Mouse (Mus musculus) megakaryocyte, adult 5-6 weeks (primary cell): ENCODE measurements around the gene Ppfia1. TPM values are rescaled to one million over a fixed set of nuclear protein-coding genes. Genes with fewer than 3 reads are reported as not detected.

Experiments
- ATAC-seq: 2 replicates; pipeline ENCODE4 v1.8.0; 2016; ENCODE audit warnings: mild to moderate bottlenecking, inconsistent platforms; ENCODE audit not compliant: poor library complexity, severe bottlenecking
- total RNA-seq, 2 experiments: library from RNA; stranded (forward) in 1 of 2; stranded (reverse) in 1 of 2; fragments of 153-499, 151-499 nt in 1 of 2; fragments of 221-1000, 200-1000 nt in 1 of 2; gene quantifications; 2 replicates each; pipeline versions ENCODE4 v1.2.3 to v1.2.4; 2015 to 2017

The Ppfia1 gene
- total RNA-seq, 2 experiments from 2014 or later: 37.9 to 47.8 TPM

DNA sequence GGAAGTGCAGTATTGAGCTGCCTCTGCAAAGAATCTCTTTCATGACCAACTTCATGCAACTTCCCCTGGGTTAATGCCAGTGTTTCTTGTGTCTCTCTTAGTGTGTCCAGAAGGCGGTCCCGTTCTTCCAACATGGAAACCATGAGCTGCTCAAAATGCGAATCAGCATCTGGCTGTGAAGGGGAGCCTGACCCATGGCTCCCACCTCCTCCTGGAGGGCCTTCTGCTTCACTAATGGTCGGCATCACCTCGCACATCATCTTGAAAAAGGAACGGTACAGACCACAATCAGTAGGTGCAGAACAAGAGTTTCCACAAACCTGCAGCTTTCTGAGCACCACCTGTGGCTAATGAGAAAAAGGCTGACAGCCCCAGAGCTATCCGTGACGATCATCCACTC is 1.3 kb downstream of the Ppfia1 start:
- ATAC-seq: no peak

DNA sequence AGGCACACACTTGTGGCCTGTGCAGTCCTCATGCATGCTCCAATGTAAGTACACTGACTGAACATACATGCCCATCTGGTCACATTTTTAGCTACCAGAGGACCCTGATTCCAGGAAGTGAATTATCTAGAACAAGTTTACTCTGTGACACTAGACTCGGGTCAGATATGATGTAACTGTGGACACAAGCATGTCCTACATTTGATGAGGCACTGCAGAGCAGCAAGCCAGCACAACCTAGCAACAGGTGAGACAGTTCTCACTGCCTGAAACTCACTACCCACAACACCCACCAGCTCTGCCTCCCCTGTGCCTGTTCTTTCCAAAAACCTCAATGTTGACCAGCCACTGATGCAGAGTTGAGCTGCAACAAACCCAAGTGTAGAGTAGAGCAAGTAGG is 2.7 kb downstream of the Ppfia1 start:
- no peak for ATAC-seq

DNA sequence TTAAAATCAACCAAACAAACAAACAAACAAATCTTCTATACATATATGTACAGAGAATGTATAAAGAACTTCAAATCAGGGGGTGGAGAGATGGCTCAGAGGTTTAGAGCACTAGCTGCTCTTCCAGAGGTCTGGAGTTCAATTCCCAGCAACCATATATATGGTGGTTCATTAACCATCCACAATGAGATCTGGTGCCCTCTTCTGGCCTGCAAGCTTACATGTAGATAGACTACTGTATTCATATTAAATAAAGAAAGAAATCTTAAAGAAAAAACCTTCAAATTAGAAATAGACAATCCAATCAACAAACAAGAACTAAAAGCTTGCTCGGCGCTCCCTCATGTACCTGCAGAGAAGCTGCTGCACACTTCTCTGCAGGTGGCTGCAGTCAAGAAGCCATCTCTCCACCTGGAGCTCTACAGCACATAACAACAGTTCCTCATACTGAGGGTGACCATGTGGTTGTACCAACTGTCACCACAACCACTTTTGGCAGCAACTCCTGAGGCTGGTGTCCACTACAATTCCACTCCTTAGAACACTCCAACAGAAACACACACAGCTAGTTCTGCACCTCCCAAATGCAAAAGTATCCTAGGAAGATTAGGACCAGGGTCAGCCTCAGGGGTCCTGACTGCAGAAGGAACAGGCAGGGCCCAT is 3.5 kb downstream of the Ppfia1 start:
- no peak for ATAC-seq

DNA sequence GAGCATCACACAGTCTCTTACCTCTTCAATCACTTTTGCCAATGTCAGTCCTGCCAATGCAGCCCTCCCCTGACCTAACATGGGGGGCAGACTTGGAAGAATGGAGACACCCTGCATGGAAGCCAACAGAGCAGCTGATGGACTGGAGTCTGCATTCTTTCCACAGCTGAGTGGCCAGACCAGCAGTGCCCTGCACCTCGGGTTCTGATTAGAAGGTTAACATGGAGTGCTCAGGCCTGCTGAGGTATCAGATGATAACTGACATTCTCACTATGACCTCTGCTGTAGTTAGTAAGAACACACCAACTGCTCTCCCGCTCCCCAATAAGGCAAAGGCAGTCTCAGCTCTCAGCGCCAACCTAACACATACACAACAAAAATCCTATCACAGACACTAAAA is 8.3 kb downstream of the Ppfia1 start:
- ATAC-seq: no peak

DNA sequence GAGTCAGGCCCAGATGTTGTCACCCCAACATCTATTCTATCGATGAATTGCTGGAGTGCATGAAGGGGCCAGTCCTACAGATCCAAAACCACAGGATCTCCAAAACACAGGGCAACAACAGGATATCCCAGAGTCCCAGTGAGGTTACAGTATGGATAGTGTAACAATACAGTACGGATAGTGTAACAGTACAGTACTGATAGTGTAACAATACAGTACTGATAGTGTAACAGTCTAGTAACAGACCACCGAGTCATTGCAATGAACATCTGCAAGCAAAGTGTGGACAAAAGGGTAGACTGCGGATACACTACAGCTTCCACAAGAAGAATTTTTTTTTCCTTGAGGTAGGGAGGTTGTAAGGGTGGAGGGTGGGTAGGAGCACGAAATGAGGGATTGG is 12.2 kb downstream of the Ppfia1 start:
- no peak for ATAC-seq

DNA sequence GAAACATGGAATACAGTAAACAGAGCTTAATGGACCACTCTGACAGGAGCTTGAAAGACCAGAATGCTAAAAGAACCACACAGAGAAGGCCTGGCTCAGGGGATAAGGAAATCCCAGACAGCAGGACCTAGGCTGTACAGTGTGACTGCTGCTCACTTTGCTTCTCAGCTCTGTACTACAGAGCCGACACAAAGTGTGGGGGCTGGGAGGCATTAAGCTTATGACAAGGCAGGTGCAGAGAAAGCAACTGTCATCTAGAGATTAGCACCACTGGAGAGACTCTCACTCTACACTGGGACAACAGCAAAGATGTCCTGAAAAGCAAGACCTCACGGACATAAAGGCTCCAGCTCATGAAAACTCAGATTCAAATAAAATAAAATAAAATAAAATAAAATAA is 14.4 kb downstream of the Ppfia1 start:
- no peak for ATAC-seq

DNA sequence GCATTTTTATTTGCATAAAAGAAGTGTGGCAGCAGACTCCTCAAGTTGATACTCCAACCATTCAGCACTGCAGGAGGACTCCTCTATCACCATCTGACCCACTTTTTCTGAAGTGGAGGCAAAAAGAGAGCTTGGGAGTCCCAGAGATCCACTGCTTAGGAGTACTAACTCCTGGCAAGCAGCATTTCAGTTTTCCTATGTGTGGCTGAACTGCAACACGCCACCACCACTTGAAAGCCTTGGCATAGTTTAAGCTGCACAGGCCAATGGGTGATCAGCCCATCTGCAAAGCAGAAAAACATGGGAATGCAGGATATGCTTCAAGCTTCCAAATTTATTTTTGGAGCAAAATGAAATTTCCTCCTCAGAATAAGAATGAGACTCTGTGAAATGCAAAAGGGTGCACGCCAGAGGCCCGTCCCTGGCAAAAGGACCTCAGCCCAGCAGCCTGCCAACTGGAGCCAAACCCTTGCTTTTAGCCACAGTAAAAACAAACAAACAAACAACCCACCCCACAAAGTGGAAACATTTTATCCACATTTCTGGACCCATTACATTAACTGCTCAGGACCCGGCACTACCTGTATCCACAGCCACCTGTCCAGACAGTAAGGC is 15.4 kb downstream of the Ppfia1 start:
- no peak for ATAC-seq

DNA sequence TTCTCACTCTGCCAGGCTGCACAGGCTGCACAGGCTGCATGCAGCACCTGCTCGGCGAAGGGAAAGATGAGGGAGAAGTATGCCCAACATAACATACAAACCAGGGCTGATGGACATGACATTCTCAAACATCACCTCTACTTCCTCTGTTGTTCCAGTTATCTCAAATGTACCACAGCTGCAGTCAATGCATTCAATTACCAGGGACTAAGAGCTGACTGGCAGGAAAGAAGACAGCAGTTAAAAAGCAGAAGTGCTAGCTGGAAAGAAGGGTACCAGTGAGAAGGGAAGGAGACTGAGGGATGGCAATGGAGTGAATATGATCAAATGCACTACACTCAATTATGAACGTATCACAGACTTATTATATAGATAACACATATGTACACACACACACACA is 17.2 kb downstream of the Ppfia1 start:
- no peak for ATAC-seq

DNA sequence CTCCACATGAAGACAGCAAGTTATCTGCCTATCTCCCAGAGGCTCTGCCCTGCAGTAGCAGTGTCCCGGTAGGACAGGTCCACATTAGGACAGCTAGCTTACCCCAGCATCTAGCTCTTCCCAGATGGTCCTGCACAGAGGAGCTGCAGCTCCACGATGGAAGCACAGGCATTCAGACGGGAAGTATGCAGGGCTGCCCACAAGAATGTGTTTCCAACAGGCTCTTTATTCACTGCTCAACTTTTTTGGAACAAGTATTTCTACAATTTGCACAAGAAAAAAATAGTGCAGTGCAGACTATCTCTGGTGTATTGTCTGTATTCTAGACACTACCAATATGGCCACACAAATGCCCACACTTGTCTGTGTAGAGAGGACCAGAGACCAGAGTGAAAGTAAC is 18.8 kb downstream of the Ppfia1 start:
- ATAC-seq: no peak

DNA sequence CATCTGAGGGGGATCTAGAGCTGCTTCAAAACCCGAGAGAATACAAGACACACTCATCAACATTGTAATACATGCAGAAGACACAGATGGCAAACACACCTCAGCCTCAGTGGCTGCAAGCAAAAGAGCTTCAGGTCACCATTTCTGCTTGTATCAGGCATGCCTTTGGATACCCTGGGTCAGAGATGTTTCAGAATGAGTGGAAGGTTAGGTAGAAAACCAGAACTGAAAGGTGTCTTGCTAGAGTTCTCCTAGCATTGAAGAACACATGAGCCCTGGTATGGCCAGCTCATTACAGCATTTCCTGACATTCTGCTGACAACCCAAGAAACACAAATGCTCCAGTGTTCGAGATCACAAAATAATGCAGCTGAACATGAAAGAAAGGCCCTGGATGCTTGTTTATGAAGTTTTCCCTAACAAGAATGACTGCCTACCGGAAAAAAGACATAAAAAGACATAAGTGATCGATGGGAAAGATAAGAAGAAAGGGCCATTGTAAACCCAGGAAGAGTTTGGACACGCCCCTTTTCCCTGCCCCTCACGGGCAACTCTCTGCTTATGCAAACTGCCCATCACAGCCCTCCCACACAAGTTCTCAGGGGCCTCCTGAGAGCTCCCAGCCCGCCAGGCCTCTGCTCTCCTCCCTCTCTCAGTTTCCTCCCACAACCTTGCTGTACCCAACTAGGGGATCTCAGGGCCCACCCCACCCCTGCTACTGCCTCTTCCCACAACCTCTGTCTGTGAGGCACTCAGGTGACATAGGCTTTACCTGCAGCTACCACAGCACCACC is 21.7 kb downstream of the Ppfia1 start:
- no peak for ATAC-seq

DNA sequence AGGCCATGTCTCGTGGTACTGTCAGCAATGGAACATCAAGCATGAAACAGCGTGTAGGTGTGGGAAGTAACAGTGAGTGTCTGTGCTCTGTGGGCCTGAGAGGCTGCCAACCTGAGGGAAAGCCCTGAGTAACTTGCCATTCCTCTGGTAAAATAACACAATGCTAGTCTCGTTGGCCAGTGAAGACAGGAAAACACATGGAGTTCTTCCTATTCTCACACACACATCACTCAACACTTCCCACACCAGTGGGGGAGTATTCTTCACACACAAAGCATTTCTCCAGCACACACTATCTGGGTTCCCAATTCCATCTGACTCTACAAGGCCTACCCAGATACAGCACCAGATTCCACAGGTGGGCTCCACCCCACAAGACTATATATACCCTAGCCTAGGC is 23.7 kb downstream of the Ppfia1 start:
- no peak for ATAC-seq

DNA sequence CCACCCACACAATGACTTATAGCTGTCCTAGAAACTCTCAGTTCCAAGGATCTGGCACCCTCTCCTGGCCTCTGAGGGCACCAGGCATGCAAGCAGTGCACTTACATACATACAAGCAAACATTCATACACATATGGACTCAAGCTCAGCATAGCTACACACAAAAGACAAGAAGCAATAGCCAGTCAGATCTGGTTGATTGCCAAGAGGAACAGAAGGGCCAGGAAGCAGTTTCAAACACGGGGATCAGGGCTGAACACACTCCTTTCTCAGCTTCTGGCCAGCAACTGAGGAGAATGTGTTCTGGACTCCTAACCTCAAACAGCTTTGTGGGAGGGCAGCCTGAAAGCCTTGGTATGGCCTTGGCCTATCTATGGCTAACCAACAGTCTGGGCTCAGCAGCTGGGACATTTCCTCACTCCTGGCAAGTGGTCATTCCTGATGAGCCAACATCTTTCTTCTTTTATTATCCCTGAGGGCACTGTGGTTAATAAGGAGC is 25.8 kb downstream of the Ppfia1 start:
- no peak for ATAC-seq

DNA sequence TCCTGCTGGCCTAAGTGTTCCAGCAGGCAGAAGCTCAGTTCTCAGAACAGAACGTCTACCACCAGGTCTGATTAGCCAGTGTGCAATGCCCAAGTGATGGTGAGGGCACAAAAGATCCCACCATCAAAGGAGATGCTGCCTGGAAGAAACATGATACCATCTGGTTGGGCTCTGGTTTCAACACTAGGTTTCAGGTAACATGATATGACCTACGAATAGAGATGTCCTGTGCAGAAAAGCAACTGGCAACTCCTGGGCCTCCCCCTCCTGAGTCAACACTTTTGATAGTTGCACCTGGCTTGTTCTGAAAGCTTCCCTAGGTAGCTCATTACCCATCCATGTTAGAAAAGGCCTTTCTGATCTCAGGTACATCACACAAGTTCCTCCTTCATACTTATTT is 26.9 kb downstream of the Ppfia1 start:
- ATAC-seq: no peak

DNA sequence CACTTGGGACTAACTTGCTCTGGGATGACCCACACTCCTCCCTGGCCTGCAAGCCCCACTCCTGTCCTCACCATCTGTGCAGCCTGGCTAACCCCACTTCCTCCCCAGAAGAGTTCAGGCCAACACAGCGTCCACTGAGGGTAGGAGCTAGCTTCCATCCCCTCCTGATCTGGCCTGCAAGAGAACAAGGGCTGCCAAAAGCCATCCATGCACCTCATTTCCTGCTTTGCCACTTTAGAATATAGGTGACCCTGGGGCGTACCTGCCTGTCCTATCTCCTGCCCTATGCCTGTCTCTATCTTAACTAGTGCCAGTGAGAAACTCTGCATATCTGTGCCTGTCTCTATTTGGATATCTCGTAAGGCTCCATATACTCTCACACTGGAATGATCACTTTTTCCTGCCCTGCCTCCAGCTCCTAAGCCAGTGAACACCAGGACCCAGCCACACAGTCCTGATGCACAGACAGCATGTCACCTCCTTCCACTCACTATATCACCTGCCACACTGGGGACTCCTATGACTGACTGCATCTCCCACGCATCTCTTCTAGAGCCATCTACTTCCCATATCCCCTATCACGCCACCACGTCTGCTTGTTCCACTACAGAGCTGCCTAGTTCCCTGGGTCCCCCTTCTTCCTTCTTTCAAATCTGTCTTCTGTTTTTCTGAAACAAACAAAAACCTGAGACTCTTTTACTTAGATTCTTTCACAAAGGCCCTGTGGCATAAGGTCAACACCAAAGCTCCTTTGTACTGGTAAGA is 28.9 kb downstream of the Ppfia1 start:
- no peak for ATAC-seq

DNA sequence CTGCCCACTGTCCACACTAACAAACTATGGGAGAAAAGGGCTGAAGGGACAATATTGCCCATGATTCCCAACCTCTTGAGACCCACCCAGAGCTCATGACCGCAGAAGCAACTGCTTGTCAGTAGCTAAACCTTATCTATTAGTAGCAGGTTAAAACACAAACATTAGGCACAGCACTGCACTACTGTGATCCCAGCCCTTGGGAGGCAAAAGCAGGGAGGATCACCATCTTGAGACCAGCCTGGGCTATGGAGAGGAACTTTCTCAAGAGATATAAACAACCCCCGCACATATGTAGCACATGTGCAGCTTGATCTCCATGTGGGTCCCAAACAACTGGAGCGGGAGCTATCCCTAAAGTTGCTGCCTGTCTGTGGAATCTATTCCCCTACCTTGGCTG is 30.1 kb downstream of the Ppfia1 start:
- ATAC-seq: no peak

DNA sequence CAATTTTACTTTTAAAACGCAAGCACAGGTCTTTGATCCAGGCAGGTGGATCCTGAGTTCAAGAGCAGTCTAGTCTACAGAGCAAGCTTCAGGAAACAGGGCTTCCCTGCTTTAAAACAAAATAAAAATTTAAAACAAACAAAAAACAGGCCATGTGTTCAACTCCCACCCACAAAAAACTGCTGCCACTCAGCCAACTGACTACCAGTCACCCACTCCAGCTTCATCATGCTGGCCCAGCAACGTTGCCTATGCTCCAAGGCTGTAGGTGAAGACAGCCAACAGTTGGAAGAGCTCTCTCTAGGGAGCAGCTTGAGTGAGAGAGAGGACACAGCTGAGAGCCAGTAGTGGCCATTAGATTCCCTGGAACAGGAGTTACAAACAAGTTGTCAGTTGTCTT is 31.6 kb downstream of the Ppfia1 start:
- ATAC-seq: no peak

DNA sequence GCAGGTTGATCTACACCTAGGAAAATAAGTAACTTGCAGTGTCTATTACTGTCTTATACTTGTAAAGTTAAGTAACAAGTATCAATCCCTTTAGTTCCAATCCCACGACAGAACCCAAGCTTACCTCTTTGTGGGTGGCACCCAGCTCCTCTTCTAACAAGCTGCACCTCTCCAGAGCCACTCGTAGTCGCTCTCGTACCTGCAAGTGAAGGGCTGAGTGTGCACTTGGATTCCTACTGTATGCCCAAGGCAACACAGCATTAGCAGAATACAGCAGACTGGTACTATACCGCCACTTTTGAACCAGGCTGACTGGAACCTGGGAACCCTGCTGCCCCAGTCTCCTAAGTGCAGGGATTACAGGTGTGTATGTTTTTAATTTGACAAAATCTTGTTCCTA is 33.7 kb downstream of the Ppfia1 start:
- no peak for ATAC-seq

DNA sequence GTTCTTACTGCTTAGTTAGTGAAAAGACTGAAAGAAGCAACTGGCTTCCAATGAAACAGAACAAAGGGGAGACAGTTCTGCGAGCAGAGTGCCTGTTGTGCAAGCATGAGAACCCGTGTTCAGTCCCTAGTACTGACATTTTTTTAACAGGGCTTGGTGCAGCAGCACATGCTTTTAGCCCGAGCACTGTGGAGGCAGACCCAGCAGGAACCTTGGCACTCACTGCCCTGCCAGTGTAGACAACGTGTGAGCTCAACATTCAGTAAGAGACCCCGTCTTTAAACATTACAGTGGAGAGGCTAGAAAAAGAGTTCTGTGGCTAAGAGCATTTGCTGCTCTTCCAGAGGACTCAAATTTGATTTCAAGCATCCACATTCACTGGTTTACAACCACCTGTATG is 36.8 kb downstream of the Ppfia1 start:
- ATAC-seq: no peak

DNA sequence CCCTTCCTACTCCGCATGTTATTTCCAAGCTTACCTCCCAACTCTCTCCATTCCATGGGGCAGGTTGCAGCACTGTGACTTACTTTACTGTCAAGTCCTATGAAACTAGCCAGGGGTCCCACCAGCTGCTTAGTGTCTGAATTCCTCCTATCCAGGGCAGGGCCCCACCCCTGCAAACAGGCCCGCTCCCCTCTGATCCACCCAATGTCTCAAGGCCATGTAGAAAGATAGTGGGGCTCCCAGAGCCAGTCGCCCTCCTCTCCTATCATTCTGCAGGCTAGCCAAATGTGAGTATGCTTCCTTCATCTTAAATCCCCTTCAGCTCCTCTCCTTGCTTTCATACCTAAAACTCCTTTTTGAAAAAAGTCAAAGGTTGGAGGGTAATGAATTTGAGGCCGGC is 44.4 kb downstream of the Ppfia1 start:
- no peak for ATAC-seq

DNA sequence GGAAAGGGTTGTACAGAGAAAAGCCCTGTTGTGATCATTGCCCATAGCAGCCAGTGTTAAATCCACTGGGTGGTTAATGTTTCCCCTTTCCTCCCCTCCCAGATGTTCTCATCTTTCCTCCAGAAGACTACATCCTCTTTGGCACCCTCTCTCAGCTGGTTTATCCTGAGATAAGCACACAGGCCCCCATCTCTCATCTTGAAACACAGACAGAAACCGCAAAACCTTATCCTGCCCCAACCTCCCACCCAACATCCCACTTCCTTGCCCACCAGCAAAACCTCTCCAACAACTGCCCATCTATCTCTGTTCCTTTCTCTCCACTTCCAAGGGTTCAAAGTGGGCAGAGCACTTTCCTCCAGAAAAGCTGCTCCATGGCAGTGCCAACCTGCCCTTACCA is 46.7 kb downstream of the Ppfia1 start:
- ATAC-seq: no peak

DNA sequence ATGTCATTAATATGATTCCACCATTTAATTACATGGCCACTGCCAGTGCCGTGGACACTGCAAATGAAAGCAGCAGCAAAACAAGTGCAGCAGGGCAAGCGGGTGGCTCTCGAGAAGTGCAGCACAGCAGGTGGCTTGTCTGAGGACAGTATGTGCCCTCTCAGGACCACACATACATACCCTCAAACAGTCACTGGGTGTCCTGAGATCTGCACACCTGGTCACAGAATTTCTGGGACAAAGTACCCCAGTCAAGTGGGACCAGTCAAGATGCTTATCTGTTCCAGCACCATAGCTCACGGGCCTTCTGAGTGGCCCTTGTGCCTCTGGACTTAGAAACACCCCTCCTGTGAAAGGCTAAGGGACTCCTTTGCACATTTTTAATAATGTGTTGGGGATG is 49.6 kb downstream of the Ppfia1 start:
- ATAC-seq: no peak
